Mouse (Mus musculus): ENCODE measurements at regions not wholly inside any gene's neighbourhood (a gene's known extent, or its start where the extent isn't known, plus 50 kb on each side); places are given as distances from the start of the nearest gene placed in this dataset.
A peak's percentile ranks its signal among the peaks of the same experiment; 100 is the strongest.

- Histone ChIP-seq H3K27me3 (ENCODE audit: control insufficient read depth, insufficient read depth, low read length) (no peaks in the 10 kb centered on the region), H3K27ac (ENCODE audit: control insufficient read depth, insufficient read depth, low read length) (no peak overlapping the region), H3K4me1 (replicated peaks; ENCODE audit: control insufficient read depth, insufficient read depth, low read length) (peaks cover 48% of the 10 kb centered on the region), H3K36me3 (ENCODE audit: control insufficient read depth, insufficient read depth, low read length) (no peaks in the 10 kb centered on the region), H3K4me3 (ENCODE audit: control insufficient read depth, insufficient read depth, low read length) (no peak overlapping the region)
- 100% methylated on average over 1 of the region's 1 CpGs for WGBS
- no peak for DNase-seq
- TF ChIP-seq CTCF (IDR thresholded peaks at IDR 0.05; ENCODE audit: borderline replicate concordance, control insufficient read depth, extremely low read depth, insufficient read depth, low read length, poor library complexity): no peak
These were observed 100.2 kb downstream of the Cstad start for GRCm38 (mm10) chr2:30695041-30695440.

GRCm38 (mm10) chr2:30693206-30694035 is 98.6 kb downstream of the Cstad start:
- TF ChIP-seq CTCF (IDR thresholded peaks at IDR 0.05; ENCODE audit: borderline replicate concordance, control insufficient read depth, extremely low read depth, insufficient read depth, low read length, poor library complexity) (peak; percentile 57; the same call in 1 of the 2 replicates), POLR2A (IDR thresholded peaks at IDR 0.05; ENCODE audit: control insufficient read depth, extremely low read depth, insufficient read depth, low read length, poor library complexity) (peak; percentile 76)
- peak overlapping the region; percentile 42 for H3K4me3 ChIP-seq (ENCODE audit: control insufficient read depth, insufficient read depth, low read length)
- H3K4me1 ChIP-seq (replicated peaks; ENCODE audit: control insufficient read depth, insufficient read depth, low read length): peaks cover 46% of the 10 kb centered on the region
- no peaks in the 10 kb centered on the region for H3K27me3 ChIP-seq (ENCODE audit: control insufficient read depth, insufficient read depth, low read length)
- peak; percentile 81 for DNase-seq
- peak overlapping the region; percentile 98 for H3K27ac ChIP-seq (ENCODE audit: control insufficient read depth, insufficient read depth, low read length)
- no peaks in the 10 kb centered on the region for H3K36me3 ChIP-seq (ENCODE audit: control insufficient read depth, insufficient read depth, low read length)
- WGBS: 1% methylated on average over 41 of the region's 41 CpGs

GRCm38 (mm10) chr2:30692561-30693205 is 97.8 kb downstream of the Cstad start:
- H3K27ac ChIP-seq (ENCODE audit: control insufficient read depth, insufficient read depth, low read length): peak overlapping the region; percentile 98
- 19% methylated on average over 13 of the region's 13 CpGs for WGBS
- H3K27me3 ChIP-seq (ENCODE audit: control insufficient read depth, insufficient read depth, low read length): no peaks in the 10 kb centered on the region
- peak; percentile 60 for DNase-seq
- peak overlapping the region; percentile 10 for H3K4me3 ChIP-seq (ENCODE audit: control insufficient read depth, insufficient read depth, low read length)
- peaks cover 47% of the 10 kb centered on the region for H3K4me1 ChIP-seq (replicated peaks; ENCODE audit: control insufficient read depth, insufficient read depth, low read length)
- H3K36me3 ChIP-seq (ENCODE audit: control insufficient read depth, insufficient read depth, low read length): no peaks in the 10 kb centered on the region
- TF ChIP-seq POLR2A (IDR thresholded peaks at IDR 0.05; ENCODE audit: control insufficient read depth, extremely low read depth, insufficient read depth, low read length, poor library complexity) (no peak), CTCF (IDR thresholded peaks at IDR 0.05; ENCODE audit: borderline replicate concordance, control insufficient read depth, extremely low read depth, insufficient read depth, low read length, poor library complexity) (no peak)

DNA sequence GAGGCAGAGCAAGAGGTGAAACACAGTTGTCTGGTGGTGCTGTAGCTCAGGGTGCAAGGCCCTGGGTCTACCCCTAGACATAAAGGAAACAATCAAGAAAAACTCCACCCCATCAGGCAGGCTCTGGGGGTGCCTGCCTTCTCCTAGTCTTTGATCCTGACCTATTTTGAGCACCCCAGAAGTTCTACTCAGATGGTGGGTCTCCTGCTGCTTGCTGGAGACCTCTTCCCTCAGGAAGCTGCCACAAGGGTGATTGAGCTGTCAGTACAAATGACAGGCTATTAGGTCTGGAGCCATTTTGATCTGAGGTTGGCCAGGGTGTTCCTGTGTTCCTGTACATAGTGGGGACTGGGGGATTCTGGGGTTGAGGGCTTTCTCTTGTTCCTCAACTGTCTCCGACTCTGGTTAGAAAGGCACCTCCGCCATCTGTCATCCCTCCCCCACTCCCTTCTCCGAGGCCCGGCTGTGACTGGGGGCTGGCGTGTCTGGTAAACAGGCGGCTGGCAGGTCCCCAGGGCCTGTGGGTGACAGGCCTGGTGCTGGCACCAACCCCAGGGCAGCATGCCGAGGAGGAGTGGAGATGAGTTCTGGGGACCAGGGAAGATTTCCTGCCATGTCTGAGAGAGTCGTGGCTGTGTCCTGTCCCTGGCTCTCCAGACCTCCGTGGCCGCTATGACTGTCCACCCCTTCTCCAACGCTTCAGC is 97.2 kb downstream of the Cstad start:
- WGBS: 8% methylated on average over 11 of the region's 11 CpGs
- peak; percentile 75 for DNase-seq
- Histone ChIP-seq H3K4me1 (replicated peaks; ENCODE audit: control insufficient read depth, insufficient read depth, low read length) (peaks cover 53% of the 10 kb centered on the region), H3K36me3 (ENCODE audit: control insufficient read depth, insufficient read depth, low read length) (no peaks in the 10 kb centered on the region), H3K27ac (ENCODE audit: control insufficient read depth, insufficient read depth, low read length) (peak overlapping the region; percentile 98), H3K27me3 (ENCODE audit: control insufficient read depth, insufficient read depth, low read length) (no peaks in the 10 kb centered on the region), H3K4me3 (ENCODE audit: control insufficient read depth, insufficient read depth, low read length) (peak overlapping the region; percentile 10)
- 0 out of 2 replicates have a peak, but pooled peaks have one; percentile 34 for TF ChIP-seq POLR2A (IDR thresholded peaks at IDR 0.05; ENCODE audit: control insufficient read depth, extremely low read depth, insufficient read depth, low read length, poor library complexity)
- no peak for TF ChIP-seq CTCF (IDR thresholded peaks at IDR 0.05; ENCODE audit: borderline replicate concordance, control insufficient read depth, extremely low read depth, insufficient read depth, low read length, poor library complexity)

GRCm38 (mm10) chr2:30690925-30691856 is 96.4 kb downstream of the Cstad start:
- TF ChIP-seq CTCF (IDR thresholded peaks at IDR 0.05; ENCODE audit: borderline replicate concordance, control insufficient read depth, extremely low read depth, insufficient read depth, low read length, poor library complexity) (no peak), POLR2A (IDR thresholded peaks at IDR 0.05; ENCODE audit: control insufficient read depth, extremely low read depth, insufficient read depth, low read length, poor library complexity) (no peak)
- no peaks in the 10 kb centered on the region for H3K36me3 ChIP-seq (ENCODE audit: control insufficient read depth, insufficient read depth, low read length)
- WGBS: 90% methylated on average over 17 of the region's 17 CpGs
- peak overlapping the region; percentile 98 for H3K27ac ChIP-seq (ENCODE audit: control insufficient read depth, insufficient read depth, low read length)
- peaks cover 56% of the 10 kb centered on the region for H3K4me1 ChIP-seq (replicated peaks; ENCODE audit: control insufficient read depth, insufficient read depth, low read length)
- no peaks in the 10 kb centered on the region for H3K27me3 ChIP-seq (ENCODE audit: control insufficient read depth, insufficient read depth, low read length)
- H3K4me3 ChIP-seq (ENCODE audit: control insufficient read depth, insufficient read depth, low read length): no peak overlapping the region
- DNase-seq: peak; percentile 76
